Mouse (Mus musculus): ENCODE measurements at regions not wholly inside any gene's neighbourhood (a gene's known extent, or its start where the extent isn't known, plus 50 kb on each side); places are given as distances from the start of the nearest gene placed in this dataset.

DNA sequence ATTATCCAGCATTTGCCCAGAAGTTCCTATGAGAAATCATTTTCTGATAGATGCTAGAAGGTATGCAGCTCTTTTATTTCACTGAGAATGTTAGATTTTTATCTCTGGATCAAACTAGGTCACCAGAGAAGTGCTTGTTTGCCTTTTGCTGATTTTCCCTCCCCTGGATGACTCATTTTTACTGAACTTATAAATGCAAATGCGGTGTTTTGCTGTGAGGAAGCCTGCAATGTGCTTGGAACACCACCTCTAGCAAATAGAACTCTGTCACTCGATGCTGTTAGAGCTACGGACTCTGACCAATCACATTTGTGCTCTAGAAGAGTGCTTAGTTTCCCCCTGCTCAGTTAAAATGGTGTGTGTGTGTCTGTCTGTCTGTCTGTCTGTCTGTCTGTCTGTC is 257.2 kb downstream of the Fzd1 start:
- DNase-seq (ENCODE audit: low spot score in 2 of 2), result no peak

GRCm38 (mm10) chr5:4499036-4499435 is 258.8 kb downstream of the Fzd1 start:
- DNase-seq (ENCODE audit: low spot score in 2 of 2), result no peak

DNA sequence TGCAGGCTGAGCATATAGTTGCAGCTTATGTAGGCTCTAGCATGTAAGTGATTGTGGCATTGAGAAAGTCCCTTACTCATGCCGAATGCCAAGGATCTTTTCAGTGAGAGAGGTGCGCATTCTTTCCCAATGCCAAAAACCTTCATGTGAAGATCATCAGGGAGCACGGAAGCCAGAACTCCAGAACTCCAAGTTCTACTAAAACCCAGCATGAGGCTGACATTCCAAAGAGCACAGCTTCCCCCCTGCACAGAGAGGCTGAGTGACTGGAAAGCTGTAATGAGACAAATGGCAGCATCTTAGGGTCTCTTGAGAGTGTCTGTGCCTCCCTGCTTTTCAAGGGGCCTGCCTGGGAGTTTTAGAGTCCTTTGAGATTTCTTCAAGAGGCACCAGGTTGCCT is 259.4 kb downstream of the Fzd1 start:
- DNase-seq (ENCODE audit: low spot score in 2 of 2), result no peak

DNA sequence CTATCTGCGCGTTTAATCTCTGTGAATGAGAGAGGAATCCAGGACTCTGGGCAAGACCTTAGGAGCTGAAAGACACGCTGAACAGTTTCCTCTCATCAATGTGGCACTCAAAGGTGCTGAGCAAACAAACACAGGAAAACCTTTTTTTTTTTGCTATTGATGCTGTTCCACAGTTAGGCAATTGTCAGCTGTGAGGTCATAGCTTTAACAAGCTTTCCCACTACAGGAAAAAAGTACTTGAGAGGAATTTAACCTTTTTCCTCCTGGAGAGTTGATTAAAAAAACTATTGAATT is 261.0 kb downstream of the Fzd1 start:
- DNase-seq (ENCODE audit: low spot score in 2 of 2), result no peak

DNA sequence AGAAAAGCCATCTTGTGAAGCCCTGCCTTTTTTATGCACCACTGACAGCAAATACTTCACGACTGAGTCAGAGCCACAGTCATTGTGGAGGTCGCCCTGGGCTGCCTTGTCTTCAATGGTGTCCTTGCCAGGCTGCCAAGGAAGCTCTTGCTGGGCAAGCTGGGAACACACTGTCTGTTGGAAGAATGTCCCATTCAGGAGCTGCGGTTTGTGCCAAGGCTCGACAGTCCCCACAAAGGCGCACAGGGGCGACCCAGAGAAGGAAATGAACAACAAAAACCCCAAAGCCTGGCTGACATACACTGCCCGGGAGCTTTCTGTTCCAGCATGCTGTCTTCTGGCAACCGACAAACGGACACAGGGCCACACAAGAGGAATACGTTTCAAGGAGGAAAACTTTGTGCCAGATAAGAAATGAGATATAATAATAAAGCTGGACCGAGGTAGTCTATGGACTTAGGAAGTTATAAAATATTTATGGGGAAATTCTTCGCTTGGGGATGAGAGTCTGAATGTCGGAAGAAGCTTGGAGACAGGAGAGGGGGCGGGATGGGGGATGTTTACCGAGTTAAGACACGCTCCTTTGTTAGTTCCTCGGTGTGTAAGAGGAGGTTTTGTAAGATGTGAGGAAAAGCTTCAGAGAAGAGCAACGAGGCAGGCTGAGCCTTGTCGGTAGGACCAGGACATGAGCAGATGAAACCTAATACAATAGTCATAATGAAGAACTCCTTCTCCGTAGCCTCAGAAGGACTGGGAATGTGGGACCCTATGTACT is 261.5 kb downstream of the Fzd1 start:
- DNase-seq (ENCODE audit: low spot score in 2 of 2), result peak; percentile 55 to 56

DNA sequence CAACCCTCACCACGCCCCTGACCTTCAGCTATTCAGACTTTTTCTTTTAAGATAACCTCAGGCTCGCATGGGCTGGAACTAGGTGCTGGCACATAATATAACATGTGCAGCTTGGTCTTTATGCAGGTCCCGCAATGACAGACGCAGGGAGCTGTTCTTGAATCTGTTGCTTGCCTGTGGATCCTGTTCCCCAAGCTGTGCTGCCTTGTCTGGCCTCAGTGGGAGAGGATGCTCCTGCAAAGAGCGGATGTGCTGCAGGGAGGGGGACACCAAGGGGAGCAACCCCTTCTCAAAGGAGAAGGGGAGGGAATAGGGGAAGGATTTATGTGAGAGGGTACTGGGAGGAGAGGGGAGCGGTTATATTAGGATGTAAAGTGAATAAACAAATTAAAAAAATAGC is 262.4 kb downstream of the Fzd1 start:
- DNase-seq (ENCODE audit: low spot score in 2 of 2), result peak in 1 of 2 experiments; percentile 5

DNA sequence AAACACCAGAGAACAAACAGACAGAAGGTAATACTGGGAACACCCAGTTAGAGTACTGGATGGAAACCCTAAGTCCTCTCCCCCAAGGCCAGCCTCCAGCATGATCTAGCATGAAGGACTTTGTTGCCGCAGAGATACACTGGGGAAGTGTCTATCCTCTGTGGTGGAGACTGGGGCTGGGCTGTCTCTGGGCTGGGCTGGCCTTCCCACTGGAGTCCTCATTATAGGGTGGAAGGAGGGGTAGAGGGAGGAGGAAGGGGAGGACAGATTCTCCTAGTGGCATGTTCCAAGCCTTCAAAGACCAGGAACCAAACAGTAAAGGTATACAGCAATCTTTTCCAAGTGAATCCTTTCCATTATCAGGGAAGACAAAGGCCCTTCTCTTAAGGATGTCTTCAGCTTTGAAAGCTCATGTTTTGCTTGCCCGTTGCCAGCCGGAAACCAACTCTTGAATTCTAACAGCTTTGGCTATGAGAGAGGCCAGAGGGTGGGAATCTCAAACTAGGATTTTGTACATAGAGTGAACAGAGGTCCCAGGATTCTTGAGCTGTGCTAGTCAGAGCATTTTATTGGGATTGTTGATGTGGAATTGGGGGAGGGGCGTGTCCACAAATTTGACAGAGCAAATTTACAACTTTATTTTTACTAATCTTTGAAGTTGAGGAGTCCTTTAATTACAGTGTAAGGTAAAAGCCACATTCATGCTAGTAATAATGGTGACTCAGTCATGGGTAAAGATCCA is 271.3 kb downstream of the Fzd1 start:
- DNase-seq (ENCODE audit: low spot score in 2 of 2), result no peak

DNA sequence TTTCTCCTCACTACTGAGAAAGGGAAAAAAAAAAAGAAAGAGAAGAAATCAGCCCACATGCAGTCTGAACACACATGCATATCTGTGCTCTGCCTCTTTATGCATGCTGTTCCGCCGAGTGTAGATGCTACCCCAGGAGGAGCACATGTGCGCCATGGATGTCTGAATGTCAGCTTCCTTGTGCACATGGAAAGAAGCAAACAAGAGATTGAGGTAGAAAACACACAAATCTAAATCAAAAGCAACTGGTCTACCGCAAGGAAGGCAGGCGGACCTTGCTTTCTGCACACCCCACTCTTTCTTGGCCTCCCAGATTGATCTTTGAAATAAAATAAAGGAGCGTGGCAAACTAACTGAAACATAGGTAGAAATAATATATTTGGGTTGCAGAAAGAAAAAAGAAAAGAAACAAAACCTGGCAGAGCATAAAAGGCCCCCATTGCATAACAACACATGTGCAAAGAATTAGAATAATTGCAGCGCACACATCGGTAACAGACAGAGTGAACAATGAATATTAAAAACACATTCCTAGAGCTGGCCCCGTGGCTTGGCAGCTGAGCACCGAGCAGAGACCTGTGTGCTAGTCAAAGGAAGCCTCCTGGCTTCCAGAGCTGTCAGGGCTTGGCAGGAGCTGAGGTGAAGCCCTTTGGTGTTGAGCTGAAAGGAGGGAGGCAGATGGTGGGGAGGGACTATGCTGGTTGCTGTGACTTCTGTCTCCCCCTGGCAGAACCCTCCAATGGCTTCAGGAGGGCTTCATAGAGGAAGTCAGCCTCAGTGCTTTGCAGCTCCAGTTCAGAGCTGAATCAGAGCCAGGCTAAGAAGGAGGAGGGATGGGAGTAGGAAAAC is 272.1 kb downstream of the Fzd1 start:
- DNase-seq (ENCODE audit: low spot score in 2 of 2), result peak; percentile 39 to 51

- no peak for DNase-seq (ENCODE audit: low spot score in 2 of 2)
Measured at GRCm38 (mm10) chr5:4484780-4485179, 273.1 kb downstream of the Fzd1 start.

DNA sequence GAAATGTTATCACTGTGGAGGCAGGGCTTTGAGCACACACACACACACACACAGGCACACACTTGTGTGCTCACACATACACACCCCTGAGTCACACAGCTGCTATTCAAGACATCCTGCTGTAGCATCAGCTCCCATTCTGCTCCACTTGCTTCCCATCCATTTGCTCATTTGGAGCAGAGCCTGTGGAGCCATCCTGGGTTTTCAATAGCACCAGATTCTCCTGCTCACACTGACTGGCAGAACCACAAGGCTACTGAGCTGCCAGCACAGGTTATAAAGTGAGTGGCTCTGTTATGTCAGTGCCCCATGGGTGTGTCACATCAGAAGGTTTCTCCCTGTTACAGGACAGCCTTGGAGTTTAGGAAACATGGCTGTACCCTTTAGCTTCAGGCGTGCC is 273.7 kb downstream of the Fzd1 start:
- DNase-seq (ENCODE audit: low spot score in 2 of 2), result no peak

GRCm38 (mm10) chr5:4474255-4474654 is 282.1 kb downstream of the Mterf1b start:
- DNase-seq (ENCODE audit: low spot score in 2 of 2), result no peak
